Mouse (Mus musculus): ENCODE results near the gene Slc44a4. TPM values are rescaled to one million over a fixed set of nuclear protein-coding genes. Genes with fewer than 3 reads are reported as not detected.

Slc44a4 gene
- under 1 TPM in 1 of 2 experiments, not detected in 1; 0.43 TPM for total RNA-seq (2021)
- long read RNA-seq = 0 reads

GRCm38 (mm10) chr17:34913930-34914665 lies at the start of gene Slc44a4:
Gene Slc44a4 (plus strand): TSS chr17:34914466.
- DNase-seq (ENCODE audit: low spot score in 2 of 2) = no peak

GRCm38 (mm10) chr17:34865981-34866380 lies 48.3 kb upstream of the Slc44a4 start:
- no peak for DNase-seq (ENCODE audit: low spot score in 2 of 2)

- no peak for DNase-seq (ENCODE audit: low spot score in 2 of 2)
These were observed 39.9 kb upstream of the Slc44a4 start for GRCm38 (mm10) chr17:34874321-34874720.

- DNase-seq (ENCODE audit: low spot score in 2 of 2) = no peak
These were observed 34.9 kb upstream of the Slc44a4 start, which contains the start of gene Zbtb12 for GRCm38 (mm10) chr17:34879336-34879879. Gene Zbtb12 (plus strand): TSS chr17:34879483.

GRCm38 (mm10) chr17:34881166-34881565 lies 33.1 kb upstream of the Slc44a4 start:
- no peak for DNase-seq (ENCODE audit: low spot score in 2 of 2)

GRCm38 (mm10) chr17:34881683-34882310 lies 32.5 kb upstream of the Slc44a4 start, which contains the start of gene Gm20547:
Gene Gm20547 (minus strand): TSS chr17:34882042.
- no peak for DNase-seq (ENCODE audit: low spot score in 2 of 2)

GRCm38 (mm10) chr17:34883332-34883731 lies 30.9 kb upstream of the Slc44a4 start:
- DNase-seq (ENCODE audit: low spot score in 2 of 2) = no peak

- no peak for DNase-seq (ENCODE audit: low spot score in 2 of 2)
These were observed 29.6 kb upstream of the Slc44a4 start for GRCm38 (mm10) chr17:34884704-34885103.

GRCm38 (mm10) chr17:34885615-34886014 lies 28.7 kb upstream of the Slc44a4 start:
- no peak for DNase-seq (ENCODE audit: low spot score in 2 of 2)

GRCm38 (mm10) chr17:34887942-34888341 lies 26.3 kb upstream of the Slc44a4 start:
- DNase-seq (ENCODE audit: low spot score in 2 of 2) = no peak

GRCm38 (mm10) chr17:34890074-34890743 lies 24.1 kb upstream of the Slc44a4 start:
- DNase-seq (ENCODE audit: low spot score in 2 of 2) = no peak

GRCm38 (mm10) chr17:34891377-34891776 lies 22.9 kb upstream of the Slc44a4 start:
- no peak for DNase-seq (ENCODE audit: low spot score in 2 of 2)

- no peak for DNase-seq (ENCODE audit: low spot score in 2 of 2)
These were observed 21.0 kb upstream of the Slc44a4 start for GRCm38 (mm10) chr17:34893072-34893824.

- DNase-seq (ENCODE audit: low spot score in 2 of 2) = peak; percentile 88 to 94
These were observed 20.1 kb upstream of the Slc44a4 start for GRCm38 (mm10) chr17:34894074-34894597.

GRCm38 (mm10) chr17:34894801-34895530 lies 19.3 kb upstream of the Slc44a4 start:
- peak; percentile 43 to 52 for DNase-seq (ENCODE audit: low spot score in 2 of 2)

GRCm38 (mm10) chr17:34895724-34896123 lies 18.5 kb upstream of the Slc44a4 start:
- no peak for DNase-seq (ENCODE audit: low spot score in 2 of 2)

GRCm38 (mm10) chr17:34896366-34896765 lies 17.9 kb upstream of the Slc44a4 start:
- no peak for DNase-seq (ENCODE audit: low spot score in 2 of 2)

GRCm38 (mm10) chr17:34897373-34898159 lies 16.7 kb upstream of the Slc44a4 start:
- peak; percentile 28 to 66 for DNase-seq (ENCODE audit: low spot score in 2 of 2)

GRCm38 (mm10) chr17:34898160-34898586 lies 16.1 kb upstream of the Slc44a4 start, which contains the start of the genes C2 and Ehmt2:
Gene C2 (minus strand): TSS chr17:34898265.
Gene Ehmt2 (plus strand): TSS chr17:34898469.
- DNase-seq (ENCODE audit: low spot score in 2 of 2) = peak; percentile 78 to 83

All from layer of hippocampus, adult 18-20 months (tissue).